Mouse (Mus musculus) spleen, adult 2 months (tissue): ENCODE data around the gene Glis3. TPM values are rescaled to one million over a fixed set of nuclear protein-coding genes. Genes with fewer than 3 reads are reported as not detected.

ENCODE experiments used
- DNase-seq, 2 experiments: peaks; one replicate each; pipeline versions ENCODE4 v3.0.0 to v3.0.0-alpha.2; 2012 to 2021; ENCODE audit warnings: low spot score in 2 of 2, low read depth in 1 of 2
- H3K27ac ChIP-seq: fragments of 200-500 bp; 2 replicates; pipeline ENCODE4 v1.5.1; 2012; ENCODE audit warnings: low read length, inconsistent platforms; ENCODE audit not compliant: insufficient read depth
- H3K27me3 ChIP-seq: fragments of 200-500 bp; 2 replicates; pipeline ENCODE4 v1.6.1; 2012; ENCODE audit warnings: mild to moderate bottlenecking, moderate library complexity, low read length, inconsistent platforms; ENCODE audit not compliant: control insufficient read depth, insufficient read depth
- H3K36me3 ChIP-seq: fragments of 200-500 bp; 2 replicates; pipeline ENCODE4 v1.6.1; 2012; ENCODE audit warnings: mild to moderate bottlenecking, low read length, inconsistent platforms; ENCODE audit not compliant: control insufficient read depth, insufficient read depth
- H3K4me1 ChIP-seq: fragments of 200-500 bp; 2 replicates; pipeline ENCODE4 v1.6.1; 2011; ENCODE audit warnings: inconsistent platforms; ENCODE audit not compliant: control insufficient read depth, insufficient read depth, insufficient read length
- H3K4me3 ChIP-seq: fragments of 200-500 bp; 2 replicates; pipeline ENCODE4 v1.5.1; 2011; ENCODE audit warnings: mild to moderate bottlenecking, inconsistent platforms; ENCODE audit not compliant: insufficient read depth, insufficient read length; ENCODE audit errors: extremely low read depth
- CTCF ChIP-seq: fragments of 200-500 bp; IDR thresholded peaks from 2 replicates; pipeline ENCODE4 v1.5.1; 2011; ENCODE audit warnings: mild to moderate bottlenecking, inconsistent platforms; ENCODE audit not compliant: insufficient read depth, insufficient read length, insufficient replicate concordance; ENCODE audit errors: extremely low read depth
- POLR2A ChIP-seq: fragments of 200-500 bp; IDR thresholded peaks from 2 replicates; pipeline ENCODE4 v1.6.1; 2011; ENCODE audit warnings: low read depth, low read length, inconsistent platforms
- WGBS: fragments of 180-500 bp; shearing (Covaris S2); methylation state at CpG from one replicate; pipeline ENCODE4 v1.1.7; 2018; 5-methylcytosine and 5-hydroxymethylcytosine counted together
- polyA plus RNA-seq: library from polyadenylated mRNA; depleted of rRNA; stranded (reverse); fragments of >200 nt; gene quantifications from 2 replicates; pipeline ENCODE4 v1.2.3, GENCODE M21; 2012

The Glis3 gene
- polyA plus RNA-seq, 1 experiment: 1.7 TPM

DNA sequence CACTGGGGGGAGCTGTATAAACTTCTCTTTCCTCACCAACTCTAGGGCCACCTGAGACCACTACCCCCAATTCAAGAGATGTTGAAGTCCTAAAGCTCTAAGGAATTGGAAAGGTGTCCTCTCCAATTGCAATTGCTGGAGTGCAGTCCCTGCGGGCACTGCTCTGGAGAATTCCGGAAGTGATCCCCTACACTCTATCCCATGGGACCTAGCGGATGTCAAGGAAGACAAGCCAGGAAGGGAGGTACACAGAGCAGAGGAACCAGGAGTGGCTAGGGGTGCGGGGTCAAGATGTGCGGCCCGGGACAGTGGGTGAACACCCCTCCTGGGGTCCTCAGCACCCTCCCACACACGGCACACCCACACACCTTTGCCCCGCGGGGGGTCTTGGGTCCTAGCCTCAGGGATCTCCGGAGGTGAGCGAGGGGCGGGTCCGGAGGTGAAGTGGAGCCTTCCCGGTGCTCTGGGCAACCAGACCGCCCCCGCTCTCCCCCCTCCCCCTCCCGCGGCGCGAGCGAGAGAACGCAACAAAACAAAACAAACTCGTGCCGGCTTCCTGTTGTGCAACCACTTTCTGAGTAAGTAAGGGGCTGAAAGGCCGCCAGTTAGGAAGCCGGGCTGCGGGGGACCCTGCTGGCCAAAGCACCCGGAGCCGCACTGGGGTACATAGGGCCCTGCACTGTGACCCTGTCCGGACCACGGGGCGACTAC is 2.0 kb downstream of the Glis3 start:
- no peak for DNase-seq
- TF ChIP-seq CTCF (no peak), POLR2A (no peak)
- Histone ChIP-seq H3K36me3 (no peaks in the 10 kb centered on the region), H3K27me3 (peaks cover 15% of the 10 kb centered on the region), H3K4me1 (peaks cover 7% of the 10 kb centered on the region), H3K27ac (peak overlapping the region; percentile 37), H3K4me3 (peak overlapping the region; percentile 59)
- 2% methylated on average over 31 of the region's 32 CpGs for WGBS

- H3K27ac ChIP-seq: peak overlapping the region; percentile 7; the same call in 1 of the 2 replicates
These were observed 2.7 kb downstream of the Glis3 start for GRCm38 (mm10) chr19:28677045-28677727.

DNA sequence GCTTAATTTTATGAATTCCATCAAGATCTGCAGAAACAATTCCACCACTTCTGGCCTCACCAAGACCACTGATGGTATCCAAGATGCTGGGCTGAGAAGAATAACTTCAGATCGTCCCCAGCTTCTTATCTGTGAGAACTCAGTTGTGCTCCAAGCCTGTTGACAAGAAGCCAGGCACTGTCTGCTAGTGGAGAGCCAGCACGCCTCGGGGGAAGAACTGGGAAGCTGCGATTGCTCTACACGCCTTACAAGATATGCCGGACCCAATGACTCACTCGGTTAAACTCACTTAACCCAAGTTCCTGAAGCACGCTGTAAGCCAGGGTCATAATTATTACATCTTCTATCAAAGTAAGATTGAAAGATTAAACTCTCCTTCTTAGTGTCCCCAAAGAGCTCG is 16.1 kb downstream of the Glis3 start:
- TF ChIP-seq CTCF (no peak), POLR2A (no peak)
- no peaks in the 10 kb centered on the region for H3K27me3 ChIP-seq
- no peak for DNase-seq
- no peaks in the 10 kb centered on the region for H3K4me1 ChIP-seq
- 84% methylated on average over 9 of the region's 9 CpGs for WGBS
- H3K27ac ChIP-seq: no peak overlapping the region
- H3K36me3 ChIP-seq: no peaks in the 10 kb centered on the region
- H3K4me3 ChIP-seq: no peak overlapping the region

More at GRCm38 (mm10) chr19:28677045-28677727, 2.7 kb downstream of the Glis3 start:
- no peak for DNase-seq
- Histone ChIP-seq H3K4me1 (peaks cover 7% of the 10 kb centered on the region), H3K4me3 (no peak overlapping the region), H3K36me3 (no peaks in the 10 kb centered on the region), H3K27me3 (peaks cover 15% of the 10 kb centered on the region)
- no peak for TF ChIP-seq POLR2A
- no peak for TF ChIP-seq CTCF
- 16% methylated on average over 8 of the region's 8 CpGs for WGBS

GRCm38 (mm10) chr19:28663148-28663547 is 16.7 kb downstream of the Glis3 start:
- no peaks in the 10 kb centered on the region for H3K4me1 ChIP-seq
- 88% methylated on average over 10 of the region's 10 CpGs for WGBS
- H3K27me3 ChIP-seq: no peaks in the 10 kb centered on the region
- no peak for DNase-seq
- no peak for TF ChIP-seq CTCF
- no peak for TF ChIP-seq POLR2A
- no peak overlapping the region for H3K4me3 ChIP-seq
- no peak overlapping the region for H3K27ac ChIP-seq
- no peaks in the 10 kb centered on the region for H3K36me3 ChIP-seq

DNA sequence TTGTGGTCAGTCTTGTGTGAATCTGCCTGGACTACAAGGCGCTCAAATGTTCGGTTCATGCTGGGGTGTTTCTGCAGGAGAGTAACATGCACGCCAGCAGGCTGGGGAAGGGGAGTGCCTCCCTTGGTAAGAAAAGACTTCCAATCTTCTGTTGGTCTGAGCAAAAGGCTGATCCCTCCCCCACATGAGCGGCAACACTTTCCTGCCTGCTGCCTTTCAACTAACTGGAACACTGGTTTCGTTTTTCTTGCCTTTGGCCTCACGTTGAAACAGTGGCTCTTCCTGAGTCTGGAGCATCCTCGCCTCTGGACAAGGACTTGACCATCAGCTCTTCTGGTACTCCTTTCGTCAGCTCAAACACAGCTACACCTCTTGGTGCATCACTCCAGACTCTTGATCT is 17.4 kb downstream of the Glis3 start:
- Histone ChIP-seq H3K27ac (no peak overlapping the region), H3K4me1 (no peaks in the 10 kb centered on the region), H3K27me3 (no peaks in the 10 kb centered on the region), H3K4me3 (no peak overlapping the region), H3K36me3 (no peaks in the 10 kb centered on the region)
- no peak for DNase-seq
- WGBS: 83% methylated on average over 8 of the region's 8 CpGs
- TF ChIP-seq POLR2A: no peak
- no peak for TF ChIP-seq CTCF

DNA sequence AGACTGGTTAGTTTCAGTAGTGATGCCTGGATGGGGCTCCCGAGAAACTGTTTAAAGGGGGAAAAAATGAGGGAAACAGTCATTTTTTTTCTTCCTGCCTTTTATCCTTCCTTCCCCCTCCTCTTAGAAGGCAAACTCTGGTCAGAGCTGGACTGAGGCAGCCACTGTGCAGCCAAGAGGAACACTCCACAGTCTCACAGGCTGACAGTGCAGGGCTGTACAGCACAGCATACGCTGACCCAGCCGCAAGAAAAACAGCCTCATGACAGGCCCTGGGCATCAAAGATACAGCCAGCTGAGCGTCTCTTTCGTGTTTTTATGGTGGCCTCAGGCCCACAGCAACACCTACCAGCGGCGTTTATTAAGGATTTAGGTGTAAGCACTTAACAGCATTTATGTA is 19.0 kb downstream of the Glis3 start:
- H3K27me3 ChIP-seq: no peaks in the 10 kb centered on the region
- no peaks in the 10 kb centered on the region for H3K36me3 ChIP-seq
- no peak overlapping the region for H3K27ac ChIP-seq
- DNase-seq: no peak
- H3K4me3 ChIP-seq: no peak overlapping the region
- whole genome bisulfite sequencing: 95% methylated on average over 7 of the region's 7 CpGs
- H3K4me1 ChIP-seq: no peaks in the 10 kb centered on the region
- TF ChIP-seq POLR2A (no peak), CTCF (no peak)
